Mouse (Mus musculus) neural tube, embryonic 14.5 days (tissue): Measurements from ENCODE around the gene Usp16. TPM values are rescaled to one million over a fixed set of nuclear protein-coding genes. Genes with fewer than 3 reads are reported as not detected.
A peak's percentile ranks its signal among the peaks of the same experiment; 100 is the strongest.

Experiments
- ATAC-seq: fragments of 200-750 bp; cut with Nextera tagmentation; 2 replicates; pipeline ENCODE4 v1.8.0; 2017; ENCODE audit warnings: low read depth, mild to moderate bottlenecking, moderate TSS enrichment, moderate library complexity
- H3K27ac ChIP-seq: fragments of 300-500 bp; sonication (generic); 2 replicates; pipeline ENCODE4 v1.5.1; 2014; ENCODE audit warnings: low read depth, mild to moderate bottlenecking, control low read depth, low read length, moderate library complexity, mixed read lengths
- H3K27me3 ChIP-seq: fragments of 300-500 bp; sonication (generic); 2 replicates; pipeline ENCODE4 v1.6.1; 2014; ENCODE audit warnings: low read length; ENCODE audit not compliant: control insufficient read depth, insufficient read depth
- H3K36me3 ChIP-seq: fragments of 300-500 bp; sonication (generic); 2 replicates; pipeline ENCODE4 v1.6.1; 2014; ENCODE audit warnings: low read length, mixed read lengths; ENCODE audit not compliant: control insufficient read depth, insufficient read depth
- H3K4me1 ChIP-seq: fragments of 300-500 bp; sonication (generic); 2 replicates; pipeline ENCODE4 v1.6.1; 2014; ENCODE audit warnings: low read length; ENCODE audit not compliant: control insufficient read depth, insufficient read depth
- H3K4me2 ChIP-seq: fragments of 300-500 bp; sonication (generic); 2 replicates; pipeline ENCODE4 v1.6.1; 2014; ENCODE audit warnings: mild to moderate bottlenecking, low read depth, low read length, control low read depth
- H3K4me3 ChIP-seq: fragments of 300-500 bp; sonication (generic); 2 replicates; pipeline ENCODE4 v1.5.1; 2014; ENCODE audit warnings: low read depth, low read length, control low read depth, mixed read lengths
- H3K9ac ChIP-seq: fragments of 300-500 bp; sonication (generic); replicated peaks from 2 replicates; pipeline ENCODE4 v1.6.1; 2014; ENCODE audit warnings: low read depth, mild to moderate bottlenecking, control low read depth, low read length, mixed read lengths
- H3K9me3 ChIP-seq: fragments of 300-500 bp; sonication (generic); 2 replicates; pipeline ENCODE4 v1.6.1; 2016; ENCODE audit warnings: low read length; ENCODE audit not compliant: control insufficient read depth
- WGBS: fragments of 180-500 bp; shearing (Covaris S2); extraction: QIAGEN DNeasy Blood & Tissue Kit; methylation state at CpG from one replicate; pipeline ENCODE4 v1.1.7; 2014; 5-methylcytosine and 5-hydroxymethylcytosine counted together
- polyA plus RNA-seq: library from polyadenylated mRNA; unstranded; fragments of >200 nt; fragmentation: Nextera tagmentation; extraction: Ambion mirVana; gene quantifications from 2 replicates; pipeline ENCODE4 v1.2.1, GENCODE M21; 2014

Usp16 gene
- polyA plus RNA-seq, 1 experiment from 2014 or later, result 67.5 TPM

DNA sequence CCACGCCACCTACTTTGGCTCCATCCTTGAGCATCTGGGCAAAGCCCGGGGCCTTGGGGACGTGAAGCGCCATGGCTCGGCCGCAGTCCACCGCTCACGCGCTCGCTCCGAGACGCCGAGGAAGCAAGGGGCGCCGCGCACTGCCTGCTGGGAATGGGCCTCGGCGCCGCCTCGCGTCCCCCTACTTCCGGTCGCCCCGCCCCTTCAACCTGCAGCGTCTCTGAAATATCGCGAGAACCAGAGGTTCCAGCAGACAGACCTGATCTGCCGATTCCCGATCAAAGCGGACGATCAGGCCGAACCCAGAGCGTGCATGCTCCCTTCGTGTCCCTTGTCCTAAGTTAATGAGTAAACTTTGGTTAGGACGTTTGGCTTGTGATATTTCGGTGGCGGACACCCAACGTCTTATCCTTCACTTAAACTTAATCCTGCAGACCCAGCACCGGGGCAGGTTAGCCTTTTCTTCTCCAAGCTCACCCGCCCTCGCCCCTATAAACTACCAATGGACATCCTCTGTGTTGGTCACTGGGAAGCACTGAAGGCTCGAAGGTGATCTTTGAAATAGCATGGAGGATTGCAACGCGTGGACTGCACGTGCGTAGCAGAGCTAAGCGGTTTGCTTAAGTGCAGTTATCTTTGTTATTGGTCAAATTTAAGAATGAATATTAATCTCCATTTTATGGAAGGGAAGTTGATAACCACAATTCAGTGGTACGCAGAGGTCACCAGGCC is 41.4 kb downstream of the Usp16 start, which contains the start of gene Cct8:
TSS of gene Cct8 (minus strand) at position 158 of the 732 bp plus-strand sequence.
- under 1% methylated on average over 48 of the region's 48 CpGs for WGBS
- Histone ChIP-seq H3K36me3 (peaks cover 8% of the 10 kb centered on the region), H3K9me3 (no peaks in the 10 kb centered on the region), H3K4me3 (peak within 1 kb of the TSS; percentile 91), H3K4me2 (peak within 1 kb of the TSS; percentile 89), H3K27ac (peak within 1 kb of the TSS; percentile 85), H3K4me1 (peaks cover 10% of the 10 kb centered on the region), H3K27me3 (no peaks in the 10 kb centered on the region), H3K9ac (peak within 1 kb of the TSS; percentile 91)
- ATAC-seq, result peak; percentile 96

DNA sequence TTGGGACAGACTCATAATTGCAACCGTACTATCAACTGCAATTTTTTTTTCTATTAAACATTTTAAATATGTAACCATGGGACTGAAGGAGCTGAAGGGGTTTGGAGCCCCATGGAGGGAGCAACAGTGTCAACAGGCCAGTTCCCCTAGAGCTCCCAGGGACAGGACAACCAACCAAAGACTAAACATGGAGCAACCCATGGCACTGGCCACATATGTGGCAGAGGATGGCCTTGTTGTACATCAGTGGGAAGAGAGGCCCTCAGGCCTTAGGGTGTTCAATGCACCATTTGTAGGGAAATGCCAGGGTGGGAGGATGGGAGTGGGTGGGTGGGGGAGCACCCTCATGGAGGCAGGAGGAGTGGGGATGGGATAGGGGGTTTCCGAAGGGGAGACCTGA is 42.2 kb downstream of the Usp16 start:
- Histone ChIP-seq H3K4me2 (peak overlapping the region; percentile 66; the same call in 1 of the 2 replicates), H3K4me3 (no peak overlapping the region), H3K36me3 (no peaks in the 10 kb centered on the region), H3K9me3 (no peaks in the 10 kb centered on the region), H3K4me1 (peaks cover 10% of the 10 kb centered on the region), H3K27me3 (no peaks in the 10 kb centered on the region), H3K27ac (no peak overlapping the region), H3K9ac (no peak overlapping the region)
- 90% methylated on average over 2 of the region's 2 CpGs for WGBS
- no peak for ATAC-seq

DNA sequence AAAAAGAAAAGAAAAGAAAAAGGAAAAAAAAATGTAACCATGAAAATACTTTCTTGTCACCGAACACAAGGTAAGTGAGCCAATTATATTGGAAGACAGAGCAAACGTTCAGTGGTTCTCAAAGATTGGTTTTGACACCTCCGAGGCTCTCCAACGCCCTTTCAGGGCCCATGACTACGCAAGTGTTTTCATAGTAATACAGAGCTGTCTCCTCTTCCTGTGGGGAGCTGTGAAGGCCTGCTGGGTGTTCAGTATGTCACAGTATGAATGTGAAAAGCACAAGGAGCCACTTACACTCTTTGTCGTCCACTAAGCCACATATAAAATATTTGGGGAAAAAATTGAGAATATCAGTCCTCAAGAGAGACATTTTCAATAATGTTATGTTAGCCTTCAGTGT is 42.7 kb downstream of the Usp16 start:
- H3K9ac ChIP-seq, result no peak overlapping the region
- no peaks in the 10 kb centered on the region for H3K27me3 ChIP-seq
- WGBS, result 88% methylated on average over 6 of the region's 6 CpGs
- ATAC-seq, result no peak
- H3K9me3 ChIP-seq, result no peaks in the 10 kb centered on the region
- no peak overlapping the region for H3K4me2 ChIP-seq
- H3K4me3 ChIP-seq, result no peak overlapping the region
- H3K36me3 ChIP-seq, result no peaks in the 10 kb centered on the region
- no peak overlapping the region for H3K27ac ChIP-seq
- peaks cover 10% of the 10 kb centered on the region for H3K4me1 ChIP-seq

DNA sequence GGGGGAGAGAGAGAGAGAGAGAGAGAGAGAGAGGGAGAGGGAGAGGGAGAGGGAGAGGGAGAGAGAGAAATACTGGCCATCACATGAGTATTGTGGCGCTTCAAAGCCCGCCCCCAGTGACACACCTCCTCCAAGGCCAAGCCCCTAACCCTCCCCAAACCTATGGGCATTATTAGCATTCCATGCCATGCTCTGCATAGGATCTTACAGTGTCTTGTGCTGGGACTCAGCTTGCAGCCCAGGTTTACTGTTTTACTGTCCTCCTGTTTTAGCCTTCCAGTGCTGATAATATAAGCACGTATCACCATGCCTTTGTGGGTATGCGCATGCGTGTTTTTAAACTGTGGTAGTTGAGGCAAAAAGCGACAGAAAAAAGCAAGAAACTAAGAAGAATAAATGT is 45.1 kb downstream of the Usp16 start:
- no peaks in the 10 kb centered on the region for H3K9me3 ChIP-seq
- peaks cover 3% of the 10 kb centered on the region for H3K4me1 ChIP-seq
- ATAC-seq, result no peak
- H3K27me3 ChIP-seq, result no peaks in the 10 kb centered on the region
- no peaks in the 10 kb centered on the region for H3K36me3 ChIP-seq
- H3K4me2 ChIP-seq, result no peak overlapping the region
- no peak overlapping the region for H3K4me3 ChIP-seq
- WGBS, result 60% methylated on average over 6 of the region's 6 CpGs
- H3K9ac ChIP-seq, result no peak overlapping the region
- no peak overlapping the region for H3K27ac ChIP-seq

DNA sequence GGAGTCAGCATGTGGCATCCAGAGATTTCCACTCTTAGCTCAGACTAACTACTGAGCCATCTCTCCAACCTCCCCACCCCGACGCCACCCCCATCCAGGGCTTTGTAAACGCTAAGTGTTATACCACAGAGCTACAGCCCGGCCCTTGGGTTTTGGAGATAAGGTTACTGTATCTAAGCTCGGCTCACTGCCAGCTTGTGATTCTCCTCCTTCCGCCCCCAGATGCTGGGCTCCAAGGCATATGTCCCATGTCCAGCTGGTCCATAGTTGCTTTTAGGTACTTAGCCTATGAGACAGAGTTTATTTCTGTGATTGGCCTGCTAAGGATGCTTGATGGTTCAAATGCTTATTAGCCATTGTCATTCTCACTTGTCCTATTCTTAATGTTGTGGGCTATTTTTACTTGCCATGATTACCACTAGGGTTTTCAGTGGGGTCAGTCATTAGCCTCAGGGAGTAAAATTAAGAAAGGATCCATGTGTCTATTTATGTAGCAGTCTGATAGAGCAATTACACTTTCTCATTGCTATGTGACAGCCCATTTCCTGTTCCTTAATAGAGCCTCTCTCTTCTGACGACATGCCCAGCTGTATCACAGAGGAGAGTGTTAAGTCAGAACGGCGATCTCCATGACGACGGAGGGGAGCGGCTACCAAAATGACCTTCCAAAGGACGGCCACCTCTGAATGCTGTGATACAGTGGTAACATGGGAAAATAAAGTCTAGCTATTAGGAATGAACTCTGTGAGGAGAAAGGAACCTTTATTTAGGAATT is 47.0 kb downstream of the Usp16 start:
- no peaks in the 10 kb centered on the region for H3K36me3 ChIP-seq
- no peak overlapping the region for H3K4me3 ChIP-seq
- no peaks in the 10 kb centered on the region for H3K9me3 ChIP-seq
- no peak overlapping the region for H3K4me2 ChIP-seq
- H3K4me1 ChIP-seq, result no peaks in the 10 kb centered on the region
- ATAC-seq, result no peak
- WGBS, result 51% methylated on average over 13 of the region's 13 CpGs
- no peak overlapping the region for H3K9ac ChIP-seq
- H3K27ac ChIP-seq, result no peak overlapping the region
- H3K27me3 ChIP-seq, result no peaks in the 10 kb centered on the region

DNA sequence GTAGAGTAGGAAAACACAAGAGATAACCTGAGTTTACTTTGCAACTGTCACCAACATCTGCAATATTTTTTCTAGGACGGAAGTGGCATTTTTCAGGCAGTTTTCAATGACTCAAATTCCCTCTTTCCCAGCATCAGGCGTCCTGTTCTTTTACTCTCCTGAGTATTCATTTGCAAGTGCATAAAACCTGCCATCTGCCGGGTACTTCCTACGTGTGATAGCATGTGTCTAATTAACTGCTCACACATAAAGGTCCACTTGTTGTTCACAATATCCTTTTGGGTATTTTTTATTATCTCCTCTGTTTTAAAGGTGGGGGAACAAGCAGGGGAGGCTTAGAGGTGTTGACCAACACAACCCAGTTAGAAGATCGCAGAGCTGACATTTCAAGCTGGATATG is 57.2 kb downstream of the Usp16 start:
- no peak overlapping the region for H3K4me2 ChIP-seq
- 50% methylated on average over 5 of the region's 5 CpGs for WGBS
- H3K36me3 ChIP-seq, result no peaks in the 10 kb centered on the region
- H3K27ac ChIP-seq, result no peak overlapping the region
- no peaks in the 10 kb centered on the region for H3K4me1 ChIP-seq
- no peak for ATAC-seq
- no peaks in the 10 kb centered on the region for H3K27me3 ChIP-seq
- no peaks in the 10 kb centered on the region for H3K9me3 ChIP-seq
- H3K4me3 ChIP-seq, result no peak overlapping the region
- no peak overlapping the region for H3K9ac ChIP-seq

DNA sequence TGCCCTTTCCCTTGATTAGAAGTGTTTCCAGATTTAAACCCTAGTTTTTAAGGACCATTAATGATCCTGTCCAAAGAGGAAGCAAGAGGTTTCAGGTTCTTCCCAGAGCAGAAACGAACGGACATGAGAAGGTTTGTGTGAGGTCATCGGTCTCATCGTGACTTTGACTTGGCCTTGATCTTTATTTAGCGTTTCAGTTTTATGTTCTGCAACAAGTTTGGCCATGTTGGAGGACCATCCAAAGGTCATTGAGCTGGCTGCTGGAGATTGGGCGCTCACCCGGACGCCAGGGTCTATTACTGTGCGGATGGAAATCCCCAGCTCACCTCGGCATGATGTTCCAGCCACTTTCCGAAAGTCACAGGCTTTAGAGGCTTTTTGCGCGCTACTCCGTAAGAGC is 57.8 kb downstream of the Usp16 start:
- 95% methylated on average over 14 of the region's 14 CpGs for WGBS
- Histone ChIP-seq H3K36me3 (no peaks in the 10 kb centered on the region), H3K9me3 (no peaks in the 10 kb centered on the region), H3K4me1 (no peaks in the 10 kb centered on the region), H3K4me2 (no peak overlapping the region), H3K4me3 (no peak overlapping the region), H3K27me3 (no peaks in the 10 kb centered on the region), H3K27ac (no peak overlapping the region), H3K9ac (no peak overlapping the region)
- ATAC-seq, result no peak

DNA sequence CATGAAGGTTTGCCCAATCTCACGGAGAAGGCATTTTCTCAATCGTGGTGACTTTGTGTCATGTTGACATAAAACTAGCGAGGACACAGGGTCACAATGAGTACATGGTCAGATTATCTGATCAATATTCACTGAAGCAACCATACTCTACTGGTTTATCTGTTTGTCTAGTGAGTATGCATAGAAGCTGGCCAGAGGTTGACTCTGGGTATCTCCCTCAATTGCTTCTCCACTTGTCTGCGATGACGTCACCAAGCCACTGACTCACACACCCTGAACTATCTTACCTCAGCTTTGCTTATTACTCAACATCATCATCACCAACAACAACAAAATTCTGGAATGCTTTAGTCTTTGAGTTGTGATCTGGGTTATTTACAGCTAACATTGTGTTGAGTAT is 69.7 kb downstream of the Usp16 start:
- WGBS, result 94% methylated on average over 5 of the region's 5 CpGs

DNA sequence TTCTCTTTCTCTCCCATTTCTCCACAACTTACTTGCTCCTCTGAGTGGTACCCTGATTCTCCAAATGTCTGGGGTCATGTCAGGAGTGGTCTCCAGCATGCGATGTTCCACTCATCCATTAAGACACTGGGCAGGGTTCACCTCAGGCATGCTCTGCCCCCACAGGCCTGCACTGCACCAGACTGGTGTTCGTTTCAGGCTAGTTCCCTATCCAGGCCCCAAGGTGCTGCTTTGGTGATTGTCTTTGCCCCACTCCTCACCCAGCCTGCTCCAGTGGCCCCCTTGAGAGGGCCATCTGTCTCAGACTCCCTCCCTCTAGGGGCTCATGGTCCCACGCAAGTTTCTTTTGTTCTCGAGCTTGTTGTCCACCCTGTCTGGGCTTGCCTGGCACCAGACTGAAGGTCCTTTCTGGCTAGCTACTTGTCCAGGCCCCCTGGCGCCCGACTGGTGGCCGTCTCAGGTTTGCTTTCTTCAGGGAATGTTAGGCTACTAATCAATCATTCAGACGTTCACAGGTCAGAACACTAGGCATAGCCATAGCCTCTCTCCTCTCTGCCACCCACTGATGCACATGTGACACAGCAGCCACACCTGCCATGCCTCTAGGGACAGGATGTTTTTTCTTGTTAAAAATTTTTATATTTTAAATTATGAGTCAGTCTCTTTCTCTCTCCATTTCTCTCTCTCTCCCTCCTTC is 73.2 kb downstream of the Usp16 start:
- ATAC-seq, result no peak
- no peak overlapping the region for H3K9ac ChIP-seq
- no peaks in the 10 kb centered on the region for H3K36me3 ChIP-seq
- WGBS, result 59% methylated on average over 8 of the region's 8 CpGs
- H3K4me1 ChIP-seq, result no peaks in the 10 kb centered on the region
- no peaks in the 10 kb centered on the region for H3K27me3 ChIP-seq
- no peak overlapping the region for H3K4me2 ChIP-seq
- H3K9me3 ChIP-seq, result no peaks in the 10 kb centered on the region
- H3K4me3 ChIP-seq, result no peak overlapping the region
- H3K27ac ChIP-seq, result no peak overlapping the region

More for the DNA sequence above, 69.7 kb downstream of the Usp16 start:
- H3K27me3 ChIP-seq, result no peaks in the 10 kb centered on the region
- H3K36me3 ChIP-seq, result no peaks in the 10 kb centered on the region
- no peaks in the 10 kb centered on the region for H3K9me3 ChIP-seq
- no peak overlapping the region for H3K4me3 ChIP-seq
- H3K9ac ChIP-seq, result no peak overlapping the region
- H3K4me2 ChIP-seq, result no peak overlapping the region
- no peak overlapping the region for H3K27ac ChIP-seq
- H3K4me1 ChIP-seq, result no peaks in the 10 kb centered on the region
- ATAC-seq, result no peak
